Mouse (Mus musculus): Measurements from ENCODE around the gene Stk11ip.
A peak's percentile ranks its signal among the peaks of the same experiment; 100 is the strongest.

The Stk11ip gene

DNA sequence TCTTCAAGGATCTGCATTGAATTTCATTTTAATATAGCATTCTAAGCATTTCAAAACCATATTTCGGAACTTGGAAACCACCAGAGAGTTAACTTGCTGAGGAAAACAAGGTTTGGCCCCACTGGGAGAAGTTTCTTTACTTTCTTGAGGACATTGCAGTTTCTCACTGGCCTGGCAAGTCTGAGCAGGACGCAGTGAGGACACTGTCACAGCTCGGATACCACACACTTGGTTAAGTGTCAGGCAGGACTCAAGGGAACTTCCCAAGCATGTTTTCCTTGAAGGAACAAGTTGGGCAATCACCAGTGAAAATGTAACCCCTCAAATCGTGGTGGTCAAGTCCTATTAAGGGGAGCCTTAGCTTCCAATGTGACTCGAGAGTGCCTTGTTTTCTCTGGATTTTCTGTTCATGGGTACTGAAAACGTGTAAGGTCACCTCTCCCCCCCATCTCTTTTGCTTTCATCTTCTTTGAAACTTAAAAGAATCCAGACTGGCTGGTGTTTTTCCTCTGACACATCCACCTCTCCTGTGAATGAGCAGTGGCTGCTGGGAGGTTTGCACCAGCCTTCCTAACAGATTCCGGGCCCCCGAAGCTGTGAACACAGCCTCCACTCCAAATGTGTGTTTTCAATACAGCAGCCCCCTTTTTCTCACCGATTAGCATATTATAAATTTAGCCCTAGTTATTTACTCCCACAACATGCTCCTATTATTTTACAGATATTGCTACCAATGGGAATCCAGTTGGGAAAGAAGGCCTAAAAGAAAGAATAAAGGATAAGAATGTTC, 16.9 kb upstream of the Stk11ip start:
- DNase-seq = no peak

DNA sequence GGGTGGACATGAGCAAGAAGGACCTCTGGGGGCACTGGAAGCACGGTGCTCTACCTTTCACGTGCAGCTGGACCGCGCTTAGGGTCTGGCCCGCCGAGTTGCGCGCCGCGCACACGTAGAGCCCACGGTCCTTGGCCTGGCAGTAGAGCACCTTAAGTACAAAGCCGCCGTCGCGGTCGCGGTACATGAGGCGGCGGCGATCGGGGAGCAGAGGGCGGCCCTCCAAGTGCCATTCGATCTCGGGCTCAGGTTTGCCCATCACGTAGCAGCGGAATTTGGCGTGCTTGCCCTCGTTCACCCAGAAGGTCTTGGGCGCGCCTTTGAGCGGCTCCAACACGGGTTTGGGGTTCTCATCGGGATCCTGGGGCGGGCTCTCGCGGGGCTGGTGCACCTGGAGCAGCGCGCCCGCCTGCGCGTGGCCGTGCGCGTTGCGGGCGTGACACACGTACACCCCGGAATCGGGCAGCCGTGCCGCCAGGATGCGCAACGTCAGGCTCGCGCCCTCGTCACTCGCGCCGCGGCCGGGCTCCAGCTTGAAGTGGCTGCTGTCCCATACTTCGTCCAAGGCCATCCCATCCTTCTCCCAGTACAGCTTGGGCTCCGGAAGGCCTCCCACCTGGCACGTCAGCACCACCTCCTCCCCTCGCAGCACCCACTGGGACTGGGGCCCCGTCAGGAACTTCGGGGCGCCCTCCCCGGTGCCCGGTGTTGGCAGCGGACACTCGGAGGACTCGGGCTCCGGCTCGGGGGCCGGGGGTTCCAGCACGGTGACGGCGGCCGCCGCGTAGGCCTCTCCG, 16.0 kb upstream of the Stk11ip start:
- DNase-seq = peak; percentile 92

DNA sequence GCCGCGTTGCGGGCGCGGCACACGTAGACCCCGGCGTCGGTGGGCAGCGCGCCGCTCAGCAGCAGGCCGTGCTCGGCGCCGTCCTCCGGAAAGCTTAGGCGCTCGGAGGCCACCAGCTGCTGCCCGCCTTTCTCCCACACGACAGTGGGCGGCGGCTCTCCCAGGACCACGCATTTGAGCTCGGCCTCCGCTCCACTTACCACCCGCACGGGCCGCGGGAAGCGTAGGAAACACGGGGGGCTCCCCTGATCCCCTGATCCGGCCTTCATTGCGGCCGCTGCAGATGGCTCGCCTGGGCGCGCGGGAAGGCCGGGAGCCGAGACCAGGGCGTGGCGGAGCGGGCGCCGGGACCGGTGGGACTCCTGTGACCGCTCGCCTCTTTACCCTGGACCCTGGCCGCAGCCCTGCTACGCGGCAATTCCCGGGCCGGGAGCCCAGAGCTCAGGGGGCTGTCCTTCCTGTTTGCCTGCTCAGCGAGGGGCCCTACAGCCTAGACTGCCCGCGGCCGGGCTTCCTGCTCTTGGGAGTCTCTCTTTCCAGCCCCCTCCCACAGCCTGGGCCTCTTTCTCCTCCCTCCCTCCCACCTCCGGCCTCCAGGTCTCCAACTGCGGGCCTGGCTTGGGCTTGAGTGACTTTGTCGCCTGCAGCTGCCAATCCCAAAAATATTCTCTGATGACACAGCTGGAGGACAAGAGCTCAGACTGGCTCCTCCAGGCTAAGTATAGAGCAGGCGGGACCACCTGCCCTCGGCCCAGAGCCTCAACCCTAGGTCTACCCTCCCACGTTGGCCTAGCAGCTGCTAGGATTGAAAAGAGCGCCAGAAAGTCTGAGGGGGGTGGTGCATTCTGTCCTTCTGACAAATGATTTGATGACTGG, 15.1 kb upstream of the Stk11ip start, which contains the start of gene Obsl1:
Obsl1 (minus strand) TSS at position 497 of the 876 bp plus-strand sequence.
- peak; percentile 74 for DNase-seq

DNA sequence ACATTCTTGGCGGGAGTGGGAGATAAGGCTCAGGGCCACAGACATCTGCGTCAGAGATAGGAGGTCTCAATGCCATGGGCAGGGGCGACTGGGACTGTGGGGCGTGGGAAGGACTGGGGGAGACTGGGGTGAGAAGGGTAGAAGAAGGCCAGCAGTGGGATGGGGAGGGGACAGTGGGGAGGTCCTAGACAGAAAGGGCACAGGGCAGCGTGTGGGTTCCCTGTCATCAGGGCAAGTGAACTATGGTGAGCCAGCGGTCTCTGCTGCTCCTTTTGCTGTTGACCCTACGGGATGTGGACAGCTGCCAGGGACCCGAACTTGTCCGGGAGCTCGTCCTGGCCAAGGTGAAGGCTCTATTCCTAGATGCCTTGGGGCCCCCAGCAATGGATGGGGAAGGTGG, 14.3 kb upstream of the Stk11ip start, which contains the start of gene Inha:
Inha (plus strand) TSS at position 72 of the 400 bp plus-strand sequence.
- peak; percentile 58 for DNase-seq

DNA sequence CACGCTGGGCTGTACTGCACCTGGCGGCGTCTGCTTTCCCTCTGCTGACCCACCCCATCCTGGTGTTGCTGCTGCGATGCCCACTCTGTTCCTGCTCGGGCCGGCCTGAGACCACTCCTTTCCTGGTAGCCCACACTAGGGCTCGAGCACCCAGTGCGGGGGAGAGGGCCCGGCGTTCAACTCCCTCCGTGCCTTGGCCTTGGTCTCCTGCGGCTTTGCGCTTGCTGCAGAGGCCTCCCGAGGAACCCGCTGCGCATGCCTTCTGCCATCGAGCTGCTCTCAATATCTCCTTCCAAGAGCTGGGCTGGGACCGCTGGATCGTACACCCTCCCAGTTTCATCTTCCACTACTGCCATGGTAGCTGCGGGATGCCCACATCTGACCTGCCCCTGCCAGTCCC, 11.7 kb upstream of the Stk11ip start:
- no peak for DNase-seq

DNA sequence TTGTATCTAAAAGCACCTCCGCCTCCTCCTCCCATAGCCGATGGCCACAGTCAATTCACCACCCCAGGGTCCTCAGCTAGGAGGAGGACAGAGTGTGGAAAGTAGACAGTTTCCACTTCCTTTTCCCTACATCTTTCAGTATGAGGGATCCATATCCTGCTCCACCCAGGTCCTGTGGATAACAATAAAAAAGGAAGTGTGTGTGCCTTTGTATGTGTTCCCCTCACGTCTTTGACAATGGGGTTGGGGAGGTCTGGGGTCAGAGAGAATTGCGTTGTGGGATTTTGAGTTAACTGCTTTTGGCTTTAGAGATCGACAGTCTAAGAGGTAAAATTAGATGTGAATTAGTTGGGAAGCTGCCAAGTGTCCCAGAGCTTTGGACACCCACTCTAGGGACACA, 11.2 kb upstream of the Stk11ip start:
- DNase-seq = no peak

DNA sequence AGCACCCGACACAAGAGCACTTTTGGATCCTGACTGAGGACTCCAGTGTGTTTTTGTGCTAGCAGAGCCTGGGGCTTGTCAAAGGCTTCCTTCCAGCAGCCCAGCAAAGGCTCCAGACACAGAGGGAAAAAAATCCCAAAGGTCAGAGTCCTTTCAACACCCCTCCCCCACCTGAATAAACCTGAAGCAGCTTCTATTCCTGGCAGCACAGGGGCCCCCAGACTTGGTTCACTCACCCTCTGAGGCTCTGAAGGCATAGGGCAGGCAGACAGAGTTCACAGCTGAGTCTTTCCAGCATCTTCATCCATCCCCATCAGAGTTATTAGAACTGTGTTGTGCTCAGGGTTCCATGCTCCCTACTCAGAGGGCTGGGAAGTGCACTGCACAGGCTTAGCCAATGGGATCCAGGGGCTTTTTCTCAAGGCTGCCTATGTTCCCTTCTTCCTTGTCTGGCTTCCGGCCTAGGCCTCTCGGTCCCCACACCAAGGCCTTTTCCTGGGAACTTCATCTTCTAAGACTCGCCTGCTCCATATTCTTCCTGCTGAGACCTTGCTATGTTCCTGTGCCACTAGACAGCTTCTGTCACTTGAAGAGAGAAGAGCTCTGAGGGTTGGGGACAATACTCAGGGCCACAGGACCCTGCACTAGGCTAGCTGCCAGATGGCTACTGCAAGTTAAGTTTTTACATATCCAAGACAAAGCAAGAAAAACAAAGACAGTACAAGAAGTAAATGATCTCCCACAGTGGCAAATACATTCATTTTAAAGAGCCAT, 9.7 kb upstream of the Stk11ip start:
- DNase-seq = no peak

DNA sequence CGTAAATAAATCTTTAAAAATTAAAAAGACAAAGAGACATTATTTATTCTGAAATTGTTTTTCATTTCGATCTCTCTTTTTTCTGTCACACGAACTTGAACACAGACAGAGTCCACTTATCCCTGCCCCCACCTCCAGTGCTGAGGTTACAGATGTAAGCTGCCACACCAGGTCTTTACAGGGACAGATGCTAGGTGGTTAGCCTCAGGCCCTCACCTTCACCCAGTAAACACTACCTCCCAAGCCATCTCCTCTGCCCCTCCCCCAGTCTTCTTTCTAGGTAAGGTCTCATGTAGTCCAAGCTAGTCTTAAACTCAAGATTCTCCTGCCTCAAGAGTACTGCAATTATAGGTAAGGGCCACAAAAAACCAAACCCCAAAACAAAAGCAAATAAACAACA, 8.8 kb upstream of the Stk11ip start:
- no peak for DNase-seq

DNA sequence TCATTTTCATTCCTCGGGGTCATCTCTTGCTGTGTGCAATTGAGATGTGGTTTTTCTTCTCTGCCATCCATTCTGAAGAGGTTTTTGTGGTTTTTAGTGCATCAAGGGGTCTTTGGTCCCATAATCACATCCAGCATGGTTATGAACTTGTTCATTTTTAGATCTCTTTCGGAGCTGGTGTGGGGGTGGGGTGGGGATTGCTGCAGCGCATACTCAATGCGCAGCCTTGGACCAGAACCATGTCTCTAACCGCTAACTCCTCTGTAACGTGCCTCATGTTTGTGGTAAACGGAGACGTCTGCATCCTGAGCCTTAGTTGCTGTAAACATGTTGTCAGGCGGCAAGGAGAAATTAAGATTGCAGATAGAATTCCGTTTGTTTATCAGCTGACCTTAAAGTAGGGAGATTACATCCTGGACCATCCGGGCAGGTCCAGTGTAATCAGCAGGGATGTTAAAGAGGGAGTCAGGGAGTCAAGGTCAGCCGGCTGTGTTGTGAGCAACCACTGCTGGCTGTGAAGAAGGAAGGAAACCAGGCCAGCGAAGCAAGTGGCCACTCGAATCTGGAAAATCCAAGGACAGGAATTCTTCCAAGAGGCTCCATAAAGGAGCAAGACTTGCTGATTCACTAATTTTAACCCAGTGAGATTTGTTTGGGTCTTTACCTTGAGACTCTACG, 4.5 kb upstream of the Stk11ip start:
- DNase-seq = no peak

DNA sequence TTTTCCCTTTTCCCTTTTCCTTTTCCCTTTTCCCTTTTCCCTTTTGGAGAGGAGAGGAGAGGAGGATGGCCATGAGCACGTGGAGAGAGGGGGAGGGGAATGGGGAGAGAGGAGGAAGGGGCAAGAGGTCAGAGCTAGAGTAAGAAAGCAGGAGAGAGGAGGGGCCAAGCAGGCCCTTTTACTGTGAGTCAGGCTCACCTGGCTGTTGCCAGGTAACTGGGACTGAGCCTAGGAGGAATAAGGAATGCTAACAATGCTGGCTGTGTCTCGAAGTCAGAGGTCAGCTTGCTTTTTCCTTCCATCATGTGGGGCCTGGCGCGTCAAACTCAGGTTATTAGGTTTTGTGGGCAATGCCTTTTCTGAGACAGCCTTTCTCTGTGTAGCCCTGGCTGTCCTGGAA, 3.3 kb upstream of the Stk11ip start:
- no peak for DNase-seq

DNA sequence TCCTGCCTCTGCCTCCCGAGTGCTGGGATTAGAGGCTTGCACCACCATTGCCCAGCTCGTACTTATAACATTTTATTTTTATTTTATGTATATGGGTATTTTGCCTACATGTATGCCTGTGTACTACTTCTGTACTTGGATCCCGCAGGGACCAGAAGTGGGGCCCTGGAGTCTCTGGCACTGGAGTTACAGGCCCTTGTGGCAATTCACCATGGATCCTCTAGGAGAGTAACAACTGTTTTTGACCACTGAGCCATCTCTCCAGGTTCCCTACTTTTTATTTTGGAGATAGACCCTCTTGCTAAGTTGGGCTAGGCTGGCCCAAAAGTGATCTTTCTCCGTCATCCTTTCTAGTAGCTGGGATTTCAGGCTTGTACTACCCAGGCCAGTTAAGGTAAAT, 2.9 kb upstream of the Stk11ip start:
- no peak for DNase-seq

DNA sequence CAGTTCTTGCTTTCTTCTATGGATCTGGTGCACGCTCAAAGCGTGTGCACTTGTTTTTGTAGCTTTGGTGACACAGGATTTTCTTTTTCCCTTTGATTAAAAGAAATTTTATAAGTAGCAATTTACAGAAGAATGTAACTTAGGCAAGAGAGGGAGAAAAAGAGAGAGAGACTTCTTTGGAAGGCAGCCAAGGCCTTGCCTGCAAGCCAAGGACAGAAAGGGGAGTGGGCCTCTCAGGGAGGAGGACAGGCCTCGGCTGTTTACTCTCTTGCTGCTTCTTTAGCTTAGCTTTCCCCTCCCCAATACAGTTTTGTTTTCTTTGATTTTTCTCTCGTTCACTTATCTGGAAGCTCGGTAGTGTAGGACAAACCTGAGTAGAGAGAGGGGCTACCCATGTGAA, 1.8 kb upstream of the Stk11ip start:
- DNase-seq = no peak

DNA sequence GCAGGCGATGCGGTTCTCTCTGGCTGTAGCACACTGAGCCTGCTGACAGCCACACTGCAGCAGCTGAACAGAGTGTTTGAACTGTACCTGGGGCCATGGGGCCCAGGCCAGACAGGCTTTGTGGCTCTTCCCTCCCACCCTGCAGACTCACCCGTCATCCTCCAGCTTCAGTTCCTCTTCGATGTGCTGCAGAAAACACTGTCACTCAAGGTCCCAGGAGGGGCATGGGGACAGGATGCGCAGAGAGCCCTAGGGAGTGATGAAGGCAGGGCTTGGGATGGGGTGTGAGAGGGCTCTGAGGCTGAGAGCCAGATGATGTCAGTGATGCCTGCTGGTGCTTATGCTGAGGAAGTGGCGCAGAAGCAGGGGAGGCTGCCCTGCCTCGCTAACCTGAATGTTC, 3.4 kb downstream of the Stk11ip start:
- DNase-seq = no peak

DNA sequence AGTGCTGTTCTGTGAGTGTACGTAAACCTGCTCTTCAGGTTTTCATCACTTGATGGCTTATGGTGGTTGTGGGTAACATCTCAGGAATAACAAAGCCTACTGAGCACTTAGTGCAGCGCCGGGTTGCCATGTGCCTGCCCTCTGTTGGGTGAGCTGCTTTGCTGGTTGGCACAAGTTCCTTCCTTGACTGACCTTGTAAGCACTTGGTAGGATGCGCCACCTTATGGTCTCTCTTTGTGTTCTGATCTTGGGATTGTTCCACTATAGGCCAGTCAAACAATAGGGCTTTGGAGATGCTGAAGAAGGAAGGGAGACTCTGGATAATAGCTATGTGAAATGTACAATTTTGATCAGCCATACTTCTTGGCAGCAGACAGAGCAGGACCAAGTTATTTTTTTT, 9.2 kb downstream of the Stk11ip start:
- DNase-seq = no peak

DNA sequence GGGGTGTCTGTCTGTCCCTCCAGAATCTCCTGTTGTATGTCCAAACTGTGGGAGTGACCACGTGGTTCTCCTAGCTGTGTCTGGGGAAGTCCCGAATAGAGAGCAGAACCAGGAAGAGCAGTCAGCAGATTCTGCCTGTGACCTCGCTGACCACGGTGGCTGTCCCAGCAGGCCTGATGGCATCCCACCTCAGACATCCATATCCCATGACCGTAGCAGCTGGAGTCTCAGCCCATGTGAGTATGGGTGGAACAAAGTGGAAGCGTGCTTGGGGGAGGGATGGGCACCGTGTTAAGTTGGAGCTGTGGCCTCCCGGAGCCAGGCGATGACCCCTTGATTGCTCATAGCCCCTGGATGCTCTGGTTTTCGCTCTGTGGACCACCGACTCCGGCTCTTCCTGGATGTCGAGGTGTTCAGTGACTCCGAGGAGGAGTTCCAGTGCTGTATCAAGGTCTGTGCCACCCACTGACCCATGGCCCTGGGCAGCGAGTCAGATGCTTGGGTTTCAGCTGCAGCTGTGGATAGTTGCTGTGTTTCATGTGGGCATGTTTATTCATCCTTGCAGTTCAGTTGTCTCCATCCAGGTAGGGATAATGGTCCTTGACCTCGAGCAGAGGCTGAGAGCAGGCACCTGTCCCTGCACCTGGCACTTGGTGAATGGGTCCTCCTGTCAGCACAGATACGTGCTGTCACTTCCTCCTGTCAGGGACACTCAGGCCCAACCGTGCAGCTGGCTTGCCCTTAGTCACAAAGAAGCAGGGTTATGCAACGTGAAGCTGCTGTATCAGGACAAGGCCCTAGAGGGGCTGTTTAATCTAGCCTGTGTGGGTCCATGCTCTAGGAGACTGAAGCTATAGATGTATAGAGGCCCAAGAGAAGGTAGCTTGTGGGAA, 11.2 kb downstream of the Stk11ip start:
- DNase-seq = no peak

DNA sequence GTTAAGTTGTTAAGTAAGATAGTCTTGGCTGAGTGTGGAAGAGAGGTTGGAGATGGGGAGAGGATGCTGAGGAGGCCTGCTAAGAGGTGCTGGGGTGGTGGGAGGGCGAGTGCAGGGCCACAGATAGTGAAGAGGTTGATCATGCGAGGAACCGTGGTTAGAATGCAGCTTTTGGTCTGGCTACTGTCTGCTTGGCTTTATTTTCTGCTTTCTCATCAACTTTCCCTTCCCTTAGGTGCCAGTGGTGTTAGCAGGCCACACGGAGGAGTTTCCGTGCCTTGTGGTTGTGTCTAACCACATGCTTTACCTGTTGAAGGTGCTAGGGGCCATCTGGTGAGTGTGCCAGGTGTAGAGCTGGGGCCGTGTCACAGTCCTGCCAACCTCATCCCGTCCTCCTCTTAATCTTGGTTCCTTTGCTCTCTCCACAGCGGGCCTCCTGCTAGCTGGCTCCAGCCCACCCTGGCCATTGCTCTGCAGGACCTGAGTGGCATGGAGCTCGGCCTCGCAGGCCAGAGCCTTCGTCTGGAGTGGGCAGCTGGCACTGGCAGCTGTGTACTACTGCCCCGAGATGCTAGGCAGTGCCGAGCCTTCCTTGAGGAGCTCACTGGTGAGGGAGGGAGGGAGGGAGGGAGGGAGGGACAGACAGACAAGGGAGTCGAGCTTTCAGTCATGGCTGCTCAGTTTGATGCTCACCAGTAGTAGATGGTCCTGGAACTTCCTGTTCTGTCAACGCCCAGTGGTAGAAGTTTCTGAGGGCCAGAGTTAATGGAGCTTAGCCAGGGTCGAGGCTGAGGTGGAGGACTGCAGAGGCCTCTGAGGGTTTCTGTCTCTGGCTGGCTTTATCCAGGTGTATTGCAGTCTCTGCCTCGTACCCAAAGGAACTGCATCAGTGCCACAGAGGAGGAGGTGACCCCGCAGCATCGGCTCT, 12.3 kb downstream of the Stk11ip start:
- DNase-seq = no peak

DNA sequence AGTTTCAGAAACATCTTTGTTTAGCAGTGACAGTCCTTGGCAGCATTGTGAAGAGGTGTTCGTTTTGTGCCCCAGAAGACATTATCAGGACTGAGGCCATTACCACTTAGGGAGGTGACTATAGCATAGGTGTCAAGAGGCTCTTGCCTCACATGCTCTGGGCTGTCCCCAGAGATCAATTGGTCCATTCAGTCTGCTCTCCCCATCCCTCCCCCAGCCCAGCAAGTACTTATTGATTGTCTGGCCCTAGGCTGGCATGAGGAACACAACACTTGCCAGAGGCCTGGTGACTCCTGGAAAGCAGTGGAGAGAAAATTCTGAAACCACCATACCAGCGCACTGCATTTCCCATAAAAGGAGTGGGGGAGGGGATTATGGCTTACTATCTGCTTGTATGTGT, 16.3 kb downstream of the Stk11ip start:
- no peak for DNase-seq

DNA sequence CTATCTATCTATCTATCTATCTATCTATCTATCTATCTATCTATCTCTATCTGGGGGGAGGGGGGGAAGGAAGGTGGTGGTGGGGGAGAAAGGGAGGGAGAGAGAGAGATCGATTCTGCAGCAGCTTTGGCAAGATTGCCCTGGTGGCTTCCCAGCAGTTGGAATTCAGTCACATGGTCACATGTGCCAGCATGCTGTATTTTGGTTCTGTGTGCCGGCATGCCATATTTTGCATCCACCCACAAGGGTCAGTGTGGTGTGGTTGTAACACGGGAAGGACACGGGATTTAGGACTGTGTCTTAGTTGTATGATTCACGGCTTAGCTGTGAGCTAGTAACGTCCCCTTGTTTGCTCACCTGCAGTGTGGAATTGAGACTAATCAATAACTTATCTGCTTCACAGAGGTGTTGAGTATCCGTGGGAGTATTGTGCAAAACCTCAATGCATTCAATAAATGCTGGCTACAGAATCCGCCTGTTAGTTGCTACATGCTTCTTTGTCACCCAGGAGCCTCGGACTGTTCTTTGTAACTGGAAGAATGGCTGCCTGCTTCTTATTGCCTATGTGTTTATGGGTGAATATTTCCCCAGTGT, 17.4 kb downstream of the Stk11ip start:
- DNase-seq = no peak

DNA sequence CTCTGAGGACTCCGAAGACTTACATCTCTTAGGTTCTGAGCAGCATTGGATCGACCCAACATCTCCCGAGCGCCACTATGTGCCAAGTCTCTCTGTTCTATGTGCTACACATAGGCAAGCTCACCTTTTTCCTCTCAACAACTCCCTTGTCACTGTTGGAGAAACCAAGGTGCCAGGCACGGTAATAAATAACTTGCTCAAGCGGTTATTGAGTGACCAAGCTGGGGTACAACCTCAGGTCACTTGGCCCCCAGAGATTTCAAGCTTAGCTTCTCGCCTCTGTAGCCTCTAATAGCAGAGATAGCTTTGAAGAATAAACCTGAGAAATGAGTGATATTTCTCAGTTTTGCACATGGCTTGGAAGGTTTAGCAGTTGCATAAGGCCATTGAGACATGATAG, 20.2 kb downstream of the Stk11ip start:
- DNase-seq = no peak
